Mouse (Mus musculus) liver, adult 2 months (tissue): ENCODE data around the gene Rtn4rl2.

Source experiments
- CTCF ChIP-seq: fragments of 200-500 bp; IDR thresholded peaks from 2 replicates; pipeline ENCODE4 v1.5.1; 2011; ENCODE audit warnings: low read depth, low read length, control low read depth
- POLR2A ChIP-seq: fragments of 200-500 bp; IDR thresholded peaks from 2 replicates; pipeline ENCODE4 v1.6.1; 2011; ENCODE audit warnings: low read length, control low read depth; ENCODE audit not compliant: insufficient read depth; ENCODE audit errors: extremely low read depth

- TF ChIP-seq CTCF (no peak), POLR2A (no peak)
These were observed 9.1 kb upstream of the Rtn4rl2 start for GRCm38 (mm10) chr2:84895495-84896198.
